Mouse (Mus musculus) hematopoietic stem cell, adult 5-6 weeks (primary cell): ENCODE measurements around the gene Hist1h3i. TPM values are rescaled to one million over a fixed set of nuclear protein-coding genes. Genes with fewer than 3 reads are reported as not detected.

Source experiments
- ATAC-seq, 2 experiments: fragments of 125-278 bp in 1 of 2; replicated peaks in 1 of 2; 2 replicates each; pipeline ENCODE4 v1.8.0; 2016 to 2017; ENCODE audit warnings: inconsistent platforms in 2 of 2, mild to moderate bottlenecking in 2 of 2, moderate number of reproducible peaks in 2 of 2, low read depth in 1 of 2, moderate TSS enrichment in 1 of 2; ENCODE audit not compliant: low FRiP score in 2 of 2, poor library complexity in 2 of 2, severe bottlenecking in 2 of 2, insufficient read depth in 1 of 2, low TSS enrichment in 1 of 2
- total RNA-seq: library from RNA; stranded (forward); fragments of 172-1452, 232-1000 nt; gene quantifications from 2 replicates; pipeline ENCODE4 v1.2.3, GENCODE M21; 2017

Hist1h3i gene
- total RNA-seq, 1 experiment from 2014 or later: 102 TPM

DNA sequence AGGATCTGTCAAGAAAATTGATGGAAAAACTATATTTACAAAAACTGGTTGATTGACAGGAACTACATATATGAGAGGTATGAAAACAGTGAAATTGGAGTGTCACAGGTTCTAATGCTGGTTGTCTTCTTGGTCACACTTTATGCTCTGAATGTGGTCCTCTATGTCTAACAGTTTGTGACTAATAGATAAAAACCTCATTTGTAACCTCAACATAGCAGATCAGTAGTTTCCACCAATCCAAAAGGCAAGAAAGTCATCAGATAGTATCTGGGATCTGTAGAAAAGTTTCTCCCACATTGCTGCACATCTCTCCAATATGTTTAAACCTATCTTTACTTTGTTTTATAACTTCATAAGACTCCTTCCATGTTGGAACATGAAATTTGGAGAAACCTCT is 31.8 kb downstream of the Hist1h3i start:
- no peak for ATAC-seq

GRCm38 (mm10) chr13:21750159-21751017 is 32.8 kb downstream of the Hist1h3i start, which contains the start of gene Hist1h4k:
Hist1h4k (minus strand) TSS chr13:21750505.
- peak; percentile 47 to 76 for ATAC-seq

DNA sequence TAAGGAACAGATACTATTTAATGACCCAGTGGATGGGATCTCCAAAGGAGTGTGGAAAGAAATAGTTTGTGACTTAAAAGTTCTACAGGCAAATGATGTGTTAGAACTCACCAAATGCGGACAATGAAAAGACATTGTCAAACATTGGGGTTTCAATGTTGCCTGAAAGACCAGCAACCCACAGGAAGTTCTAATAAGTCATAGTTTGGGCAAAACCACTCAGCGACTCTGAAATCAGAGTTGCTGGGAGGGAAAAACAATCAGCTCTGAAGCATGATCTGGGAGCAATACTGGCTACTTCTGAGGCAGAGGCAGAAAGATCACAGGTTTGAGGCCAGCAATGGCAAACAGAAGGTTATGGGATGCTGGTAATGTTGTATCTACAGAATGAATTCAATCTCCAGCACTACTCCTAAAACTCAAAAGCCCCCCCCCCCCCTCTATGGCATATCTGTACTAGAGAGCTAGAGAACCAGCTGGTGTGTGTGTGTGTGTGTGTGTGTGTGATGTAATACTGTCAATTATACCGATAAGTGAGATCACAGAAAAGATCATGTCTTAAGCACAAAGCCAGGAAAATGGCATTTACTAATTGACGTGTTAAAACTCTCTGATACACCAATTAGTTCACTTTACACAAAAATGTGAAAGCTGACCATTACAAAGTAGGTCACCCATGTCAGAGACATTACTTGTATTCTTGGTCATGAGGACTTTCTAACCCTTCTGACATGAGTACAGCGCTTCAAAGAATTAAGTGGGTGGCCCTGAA is 33.6 kb downstream of the Hist1h3i start:
- no peak for ATAC-seq

DNA sequence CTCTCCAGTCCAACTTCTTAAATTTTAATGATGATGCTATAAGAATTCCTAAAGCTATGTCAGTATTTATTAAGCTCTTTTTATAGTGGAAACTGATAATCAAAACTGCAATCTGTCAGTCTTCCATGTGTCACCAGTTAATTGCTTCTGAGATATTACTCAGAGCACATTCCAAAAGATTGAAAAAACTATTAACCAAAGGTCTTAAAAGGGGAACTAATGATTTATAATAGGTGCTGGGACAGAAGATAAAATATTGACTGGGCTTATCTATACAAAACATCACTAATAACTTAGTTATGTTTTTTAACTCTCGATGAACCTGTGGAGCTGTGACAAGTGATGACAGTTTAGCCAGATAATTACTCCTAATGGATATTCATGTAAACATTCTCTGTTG is 38.2 kb downstream of the Hist1h3i start:
- ATAC-seq: no peak

GRCm38 (mm10) chr13:21734906-21735767 is 48.0 kb downstream of the Hist1h3i start, which contains the start of gene Hist1h4j:
Hist1h4j (plus strand) TSS chr13:21735064.
- ATAC-seq: peak; percentile 67 to 79

GRCm38 (mm10) chr13:21734010-21734905 is 48.9 kb downstream of the Hist1h3i start:
- peak; percentile 60 to 78 for ATAC-seq

DNA sequence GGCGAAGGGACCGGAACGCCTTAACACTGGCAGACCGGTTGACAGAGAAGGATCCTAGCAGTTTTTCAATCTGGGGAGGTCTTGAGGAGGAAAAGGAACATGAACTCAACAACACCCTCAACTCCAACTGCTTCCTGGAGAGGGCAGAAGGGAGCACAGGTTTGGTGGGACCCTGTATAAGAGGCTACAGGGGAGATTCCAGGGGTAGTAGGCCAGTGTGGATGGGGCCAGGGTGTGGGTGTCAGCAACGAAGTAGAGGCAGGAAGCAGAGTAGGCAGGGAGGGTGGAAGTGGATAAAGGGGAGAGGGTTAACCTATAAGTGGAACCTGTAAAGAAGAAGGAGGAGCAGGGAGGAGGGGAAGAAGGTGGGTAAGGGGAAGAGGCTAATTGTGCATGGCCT is 49.7 kb downstream of the Hist1h3i start:
- ATAC-seq: no peak

Other genes starting within 250 kb of the Hist1h3i start
- not detected in 2 replicates for gene Olfr1366, start 240.6 kb downstream of the Hist1h3i start, total RNA-seq
- not detected in 2 replicates for gene Olfr1535, start 223.5 kb downstream of the Hist1h3i start, total RNA-seq
- not detected in 2 replicates for gene Olfr1364, start 201.6 kb downstream of the Hist1h3i start, total RNA-seq
- not detected in 2 replicates for gene Olfr1362, start 169.3 kb downstream of the Hist1h3i start, total RNA-seq
- gene Olfr11, start 140.9 kb downstream of the Hist1h3i start, total RNA-seq: not detected in 2 replicates
- not detected in 2 replicates for gene Olfr1361, start 120.0 kb downstream of the Hist1h3i start, total RNA-seq
- not detected in 2 replicates for gene Olfr1360, start 106.0 kb downstream of the Hist1h3i start, total RNA-seq
- not detected in 2 replicates for gene Olfr1359, start 85.3 kb downstream of the Hist1h3i start, total RNA-seq
- gene Hist1h2bl, start 67.2 kb downstream of the Hist1h3i start, total RNA-seq: 207 and 226 TPM in 2 replicates
- 605 and 1,529 TPM in 2 replicates for gene Hist1h2ai, start 66.9 kb downstream of the Hist1h3i start, total RNA-seq
- gene Hist1h3h, start 65.7 kb downstream of the Hist1h3i start, total RNA-seq: 66.5 and 218 TPM in 2 replicates
- 228 and 356 TPM in 2 replicates for gene Hist1h2bm, start 61.3 kb downstream of the Hist1h3i start, total RNA-seq
- gene Hist1h4j, start 48.3 kb downstream of the Hist1h3i start, total RNA-seq: 134 and 252 TPM in 2 replicates
- gene Hist1h4k, start 32.9 kb downstream of the Hist1h3i start, total RNA-seq: 1,343 and 1,971 TPM in 2 replicates
- 437 and 599 TPM in 2 replicates for gene Hist1h2ak, start 29.5 kb downstream of the Hist1h3i start, total RNA-seq
- gene Hist1h2bn, start 29.2 kb downstream of the Hist1h3i start, total RNA-seq: 843 and 1,062 TPM in 2 replicates
- gene Hist1h1b, start 2.7 kb downstream of the Hist1h3i start, total RNA-seq: 487 and 689 TPM in 2 replicates
- gene Hist1h2an, start 3.8 kb upstream of the Hist1h3i start, total RNA-seq: 238 and 317 TPM in 2 replicates
- gene Hist1h2bp, start 4.1 kb upstream of the Hist1h3i start, total RNA-seq: 17.5 and 24.0 TPM in 2 replicates
- 25.5 and 234 TPM in 2 replicates for gene Hist1h2bq, start 26.8 kb upstream of the Hist1h3i start, total RNA-seq
- gene Hist1h2ao, start 27.1 kb upstream of the Hist1h3i start, total RNA-seq: not detected in 2 replicates
- gene Hist1h4m, start 28.4 kb upstream of the Hist1h3i start, total RNA-seq: 1,005 and 2,128 TPM in 2 replicates
- gene Hist1h4n, start 48.8 kb upstream of the Hist1h3i start, total RNA-seq: 608 and 1,167 TPM in 2 replicates
- gene Hist1h2ap, start 50.1 kb upstream of the Hist1h3i start, total RNA-seq: 2,322 and 2,497 TPM in 2 replicates
- 126 and 348 TPM in 2 replicates for gene Hist1h2br, start 50.4 kb upstream of the Hist1h3i start, total RNA-seq
- gene Zfp184, start 161.7 kb upstream of the Hist1h3i start, total RNA-seq: 18.3 and 26.9 TPM in 2 replicates
- not detected in 2 replicates for gene Pom121l2, start 197.8 kb upstream of the Hist1h3i start, total RNA-seq
- 0.84 and 1.1 TPM in 2 replicates for gene Prss16, start 226.4 kb upstream of the Hist1h3i start, total RNA-seq